Mouse (Mus musculus): ENCODE data around the gene Smad3. TPM values are rescaled to one million over a fixed set of nuclear protein-coding genes. Genes with fewer than 3 reads are reported as not detected.

The Smad3 gene
- polyA plus RNA-seq (2015; fragmentation: Nextera tagmentation; extraction: Ambion mirVana) = 4.6 and 6.9 TPM in 2 replicates

DNA sequence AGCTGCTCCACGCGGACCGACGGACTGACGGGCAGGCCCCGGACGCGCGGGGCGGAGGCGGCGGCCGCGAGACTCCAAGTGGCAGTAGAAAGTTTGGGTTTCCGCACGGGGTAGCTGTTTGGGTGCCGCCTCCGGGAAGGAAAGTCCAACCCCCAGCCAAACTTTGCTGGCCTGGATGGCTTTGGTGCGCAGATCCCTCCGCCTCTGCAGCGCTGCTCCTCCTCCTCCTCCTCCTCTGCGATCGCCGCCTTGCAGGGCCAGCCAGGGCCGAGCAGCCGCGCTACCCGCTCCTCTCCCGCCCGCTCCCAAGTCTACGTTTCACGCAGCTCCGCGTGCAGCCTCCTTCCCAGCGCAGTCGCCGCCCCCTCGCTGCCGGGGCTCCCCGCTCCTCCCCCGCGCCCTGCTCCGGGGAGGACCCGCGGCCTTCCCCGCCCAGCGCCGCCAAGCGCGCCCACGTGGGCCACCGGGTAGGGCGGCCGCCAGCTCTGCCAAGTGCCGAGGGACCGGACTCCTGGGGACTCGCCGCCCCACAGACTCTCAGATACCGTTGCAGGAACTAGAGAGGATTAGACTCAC lies at the start of gene Smad3:
Smad3 (minus strand) TSS at position 130 of the 576 bp plus-strand sequence.

DNA sequence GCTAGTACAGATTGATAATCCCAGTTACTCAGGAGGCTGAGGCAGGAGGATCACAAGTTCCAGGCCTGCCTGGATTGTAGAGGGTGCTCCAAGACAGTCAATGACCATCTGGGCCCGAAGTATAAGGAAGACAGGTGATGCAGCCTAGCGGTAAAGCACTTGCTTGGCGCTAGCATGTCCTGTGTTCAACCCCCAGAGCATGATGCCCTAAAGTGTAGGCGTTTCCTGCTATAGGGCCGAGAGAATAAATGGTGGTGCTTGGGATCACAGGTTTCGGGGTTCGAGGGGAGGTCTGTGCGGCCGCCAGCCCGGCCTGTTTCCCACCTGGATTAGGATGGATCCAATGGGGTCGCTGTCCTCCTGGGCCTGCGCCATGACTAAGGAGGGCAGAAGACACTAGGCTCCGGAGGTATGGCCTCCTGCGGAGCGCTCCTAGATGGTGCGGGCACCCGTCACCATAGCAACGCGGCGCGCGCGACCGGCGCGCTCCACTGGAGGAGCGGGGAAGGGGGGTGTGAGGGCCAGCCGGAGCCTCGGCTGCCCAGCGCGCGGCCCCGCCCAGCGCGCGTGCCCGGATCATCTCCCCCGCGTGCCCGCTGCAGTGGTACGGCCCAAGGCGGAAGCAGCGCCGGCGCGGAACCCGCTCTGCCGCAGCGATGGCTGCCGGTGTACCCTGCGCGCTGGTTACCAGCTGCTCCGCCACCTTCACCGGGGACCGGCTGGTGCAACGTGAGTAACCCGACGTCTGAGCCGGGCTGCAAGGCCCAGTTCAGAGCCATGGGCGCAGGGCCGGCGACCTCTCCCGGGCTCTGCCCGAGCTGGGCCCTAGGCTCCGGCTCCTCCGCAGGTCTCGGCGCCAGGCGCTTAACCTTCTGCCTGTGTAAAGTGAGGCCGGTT lies 155.5 kb downstream of the Smad3 start, which contains the start of the genes Iqch and Aagab:
Iqch (minus strand) TSS at position 451 of the 897 bp plus-strand sequence.
Aagab (plus strand) TSS at position 618 of the 897 bp plus-strand sequence.

Other genes starting within 250 kb of the Smad3 start
- gene Iqch, start 155.5 kb downstream of the Smad3 start, polyA plus RNA-seq (2015; fragmentation: Nextera tagmentation; extraction: Ambion mirVana) = 0.05 TPM in 1 of 2 replicates, not detected in the other
- gene Aagab, start 155.3 kb downstream of the Smad3 start, polyA plus RNA-seq (2015; fragmentation: Nextera tagmentation; extraction: Ambion mirVana) = 17.5 and 17.7 TPM in 2 replicates